Mouse (Mus musculus) CH12.LX (cell line): ENCODE results near the gene Gm1673.

Experiments used
- CTCF ChIP-seq, 2 experiments: IDR thresholded peaks in 1 of 2; conservative IDR thresholded peaks in 1 of 2; 2 replicates each; pipeline ENCODE4 v1.5.1; 2011 to 2012; ENCODE audit warnings: low read depth in 2 of 2, low read length in 2 of 2, improper control_type of control experiment in 1 of 2, inconsistent platforms in 1 of 2, mild to moderate bottlenecking in 1 of 2, moderate library complexity in 1 of 2
- E2F4 ChIP-seq: IDR thresholded peaks from 2 replicates; pipeline ENCODE4 v1.6.1; 2011; ENCODE audit warnings: low read depth, low read length, improper control_type of control experiment; ENCODE audit not compliant: insufficient replicate concordance
- EP300 ChIP-seq: IDR thresholded peaks from 2 replicates; pipeline ENCODE4 v1.6.1; 2011; ENCODE audit warnings: low read length, improper control_type of control experiment
- MAZ ChIP-seq: IDR thresholded peaks from 2 replicates; pipeline ENCODE4 v1.6.1; 2012; ENCODE audit warnings: low read depth, mild to moderate bottlenecking, inconsistent platforms, low read length, improper control_type of control experiment, moderate library complexity
- MXI1 ChIP-seq: IDR thresholded peaks from 2 replicates; pipeline ENCODE4 v1.6.1; 2011; ENCODE audit warnings: mild to moderate bottlenecking, low read depth, low read length, improper control_type of control experiment
- NELFE ChIP-seq: IDR thresholded peaks from 2 replicates; pipeline ENCODE4 v1.6.1; 2011; ENCODE audit warnings: low read depth, low read length, improper control_type of control experiment
- POLR2A ChIP-seq: IDR thresholded peaks from 2 replicates; pipeline ENCODE4 v1.6.1; 2011; ENCODE audit warnings: low read depth, mild to moderate bottlenecking, improper control_type of control experiment, low read length
- RAD21 ChIP-seq: IDR thresholded peaks from 2 replicates; pipeline ENCODE4 v1.6.1; 2011; ENCODE audit warnings: low read depth, mild to moderate bottlenecking, low read length, improper control_type of control experiment, moderate library complexity
- RCOR1 ChIP-seq: conservative IDR thresholded peaks from 2 replicates; pipeline ENCODE4 v1.6.1; 2012; ENCODE audit warnings: low read depth, mild to moderate bottlenecking, inconsistent platforms, low read length, improper control_type of control experiment
- SMC3 ChIP-seq: IDR thresholded peaks from 2 replicates; pipeline ENCODE4 v1.6.1; 2011; ENCODE audit warnings: low read depth, low read length, improper control_type of control experiment
- TBP ChIP-seq: conservative IDR thresholded peaks from 2 replicates; pipeline ENCODE4 v1.6.1; 2011; ENCODE audit warnings: low read depth, low read length, improper control_type of control experiment
- USF1 ChIP-seq: IDR thresholded peaks from 2 replicates; pipeline ENCODE4 v1.6.1; 2014; ENCODE audit warnings: low read depth, mild to moderate bottlenecking, inconsistent platforms, low read length, improper control_type of control experiment

DNA sequence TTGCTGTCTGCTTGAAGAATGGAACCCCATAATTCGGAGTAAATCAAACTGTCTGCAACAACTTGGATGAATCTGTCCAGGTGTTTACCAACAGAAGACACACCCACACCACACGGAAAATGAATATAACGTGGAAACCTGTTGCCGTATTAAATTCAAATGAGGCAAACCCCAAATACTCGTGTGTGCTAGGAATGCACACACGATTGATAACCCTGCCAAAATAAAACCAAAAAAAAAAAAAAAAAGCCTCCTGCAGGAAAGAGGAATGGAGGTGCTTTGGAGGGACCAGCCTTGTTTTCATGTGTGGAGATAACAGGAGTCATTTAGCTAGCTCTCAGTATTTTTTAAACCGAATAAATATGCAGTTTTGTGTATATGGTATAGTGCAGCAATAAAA, 48.4 kb upstream of the Gm1673 start:
- no peak for TF ChIP-seq RAD21
- TF ChIP-seq POLR2A: no peak
- TF ChIP-seq CTCF (conservative IDR thresholded peaks at IDR 0.05 in 1 of 2, IDR thresholded peaks at IDR 0.05 in 1 of 2; ENCODE audit: low read depth in 2 of 2, low read length in 2 of 2): no peak
- TF ChIP-seq E2F4: no peak
- TF ChIP-seq SMC3: no peak
- no peak for TF ChIP-seq NELFE
- TF ChIP-seq TBP: no peak
- TF ChIP-seq MAZ: no peak
- no peak for TF ChIP-seq EP300
- TF ChIP-seq RCOR1: no peak
- TF ChIP-seq USF1: no peak
- TF ChIP-seq MXI1: no peak
